Mouse (Mus musculus) cerebellum, adult 2 months (tissue): Measurements from ENCODE around the gene Epha7. TPM values are rescaled to one million over a fixed set of nuclear protein-coding genes. Genes with fewer than 3 reads are reported as not detected.
A peak's percentile ranks its signal among the peaks of the same experiment; 100 is the strongest.

Experiments
- DNase-seq, 2 experiments: peaks; one replicate each; pipeline ENCODE4 v3.0.0; 2021
- H3K27ac ChIP-seq: fragments of 200-500 bp; 2 replicates; pipeline ENCODE4 v1.5.1; 2012; ENCODE audit warnings: low read length, control low read depth, inconsistent platforms; ENCODE audit not compliant: insufficient read depth
- H3K27me3 ChIP-seq: fragments of 200-500 bp; 2 replicates; pipeline ENCODE4 v1.6.1; 2012; ENCODE audit warnings: inconsistent platforms, mild to moderate bottlenecking, low read length, moderate library complexity; ENCODE audit not compliant: control insufficient read depth, insufficient read depth
- H3K4me1 ChIP-seq: fragments of 200-500 bp; 2 replicates; pipeline ENCODE4 v1.6.1; 2011; ENCODE audit warnings: low read length; ENCODE audit not compliant: control insufficient read depth, insufficient read depth
- H3K4me3 ChIP-seq: fragments of 200-500 bp; replicated peaks from 2 replicates; pipeline ENCODE3; 2011; ENCODE audit warnings: mild to moderate bottlenecking, low read depth, low read length, control low read depth; ENCODE audit not compliant: insufficient read depth
- CTCF ChIP-seq: fragments of 200-500 bp; IDR thresholded peaks from 2 replicates; pipeline ENCODE4 v1.5.1; 2011; ENCODE audit warnings: low read depth, mild to moderate bottlenecking, control low read depth, low read length, moderate library complexity, borderline replicate concordance; ENCODE audit not compliant: insufficient read depth
- POLR2A ChIP-seq: fragments of 200-500 bp; IDR thresholded peaks from 2 replicates; pipeline ENCODE4 v1.6.1; 2011; ENCODE audit warnings: low read length, control low read depth, borderline replicate concordance; ENCODE audit not compliant: insufficient read depth
- WGBS: fragments of 180-500 bp; shearing (Covaris S2); methylation state at CpG from one replicate; pipeline ENCODE4 v1.1.7; 2018; 5-methylcytosine and 5-hydroxymethylcytosine counted together
- polyA plus RNA-seq: library from polyadenylated mRNA; depleted of rRNA; stranded (reverse); fragments of >200 nt; gene quantifications from 2 replicates; pipeline ENCODE4 v1.2.3, GENCODE M21; 2012; rRNA removed

The Epha7 gene
- polyA plus RNA-seq: 12.4 and 12.7 TPM in 2 replicates

DNA sequence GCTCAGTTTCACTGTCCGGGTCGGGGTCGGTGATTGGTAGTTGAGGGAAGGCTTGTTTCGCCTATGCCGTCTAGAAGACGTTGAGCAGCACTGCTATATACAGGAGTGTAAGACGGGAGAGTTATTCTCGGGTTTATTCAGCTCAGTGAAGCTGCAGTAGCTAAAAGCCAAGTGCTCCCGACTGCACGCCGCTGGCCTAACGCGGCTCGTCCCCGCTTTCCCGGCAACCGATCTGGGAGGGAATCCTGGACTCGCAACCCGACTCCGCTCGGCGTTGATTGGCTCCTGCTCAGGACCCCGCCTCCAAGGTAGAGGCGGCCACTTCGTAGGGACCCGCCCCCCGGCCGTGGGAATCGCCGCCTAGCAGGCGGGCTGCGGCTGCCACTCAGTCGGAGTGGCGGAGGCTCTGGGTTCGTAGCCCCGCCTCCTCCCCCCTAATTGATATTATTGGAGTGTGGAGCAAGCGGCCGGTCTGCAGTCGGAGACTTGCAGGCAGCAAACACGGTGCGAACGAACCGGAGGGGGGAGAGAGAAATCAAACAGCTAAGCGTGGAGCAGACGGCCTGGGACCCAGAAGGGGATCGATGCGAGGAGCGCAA, at the start of gene Epha7:
Epha7 (plus strand) TSS at position 441 of the 599 bp plus-strand sequence.
- TF ChIP-seq POLR2A (peak; percentile 94), CTCF (no peak)
- under 1% methylated on average over 48 of the region's 48 CpGs for WGBS
- Histone ChIP-seq H3K4me3 (peak within 1 kb of the TSS; percentile 70), H3K4me1 (no peaks in the 10 kb centered on the region; the same call in 1 of the 2 replicates), H3K27me3 (no peaks in the 10 kb centered on the region), H3K27ac (peak within 1 kb of the TSS; percentile 3; the same call in 1 of the 2 replicates)
- peak; percentile 96 to 98 for DNase-seq

DNA sequence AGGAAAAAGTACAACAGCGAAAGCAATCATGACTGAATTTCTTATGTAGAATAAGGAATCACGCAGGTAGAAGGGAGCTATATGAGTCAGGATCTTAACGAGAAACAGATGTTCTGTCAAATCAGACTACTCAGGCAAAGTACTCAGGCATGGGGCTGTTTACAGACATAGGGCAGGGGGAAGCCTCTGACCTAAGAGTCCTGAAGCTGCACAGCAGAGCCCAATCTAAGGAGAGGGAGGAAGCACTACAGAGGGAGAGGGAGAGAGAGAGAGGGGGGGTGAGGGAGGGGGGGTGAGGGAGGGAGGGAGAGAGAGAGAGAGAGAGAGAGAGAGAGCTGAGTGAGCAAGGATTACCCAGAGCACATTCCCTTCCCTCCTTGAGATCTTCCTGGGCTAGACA, 29.0 kb upstream of the Epha7 start:
- WGBS: 58% methylated on average over 3 of the region's 3 CpGs
- no peak for DNase-seq

DNA sequence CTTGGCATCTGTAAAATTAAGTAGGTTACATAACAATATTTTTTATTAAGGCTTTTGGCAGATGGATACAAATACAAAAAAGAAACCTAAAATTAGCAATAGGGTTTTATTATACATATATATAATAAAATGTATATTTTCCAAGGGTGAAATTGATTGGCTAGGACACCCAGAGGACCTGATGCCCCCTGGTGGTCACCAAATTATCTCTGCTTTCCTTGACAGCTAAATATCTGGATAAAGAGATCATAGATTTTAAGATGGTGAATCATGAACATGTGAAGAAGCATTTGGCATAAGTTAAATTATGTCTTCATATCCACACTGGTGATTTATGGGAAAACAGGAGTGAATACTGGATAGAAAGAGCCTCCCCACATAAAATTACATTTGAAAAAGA, 4.1 kb upstream of the Epha7 start:
- TF ChIP-seq POLR2A: no peak
- TF ChIP-seq CTCF: peak; percentile 15; the same call in 1 of the 2 replicates
- H3K27me3 ChIP-seq: no peaks in the 10 kb centered on the region
- DNase-seq: peak in 1 of 2 experiments; percentile 30
- no peaks in the 10 kb centered on the region for H3K4me1 ChIP-seq
- H3K27ac ChIP-seq: no peak overlapping the region
- H3K4me3 ChIP-seq: no peak overlapping the region

More for the DNA sequence above, 29.0 kb upstream of the Epha7 start:
- Histone ChIP-seq H3K27ac (no peak overlapping the region), H3K4me3 (no peak overlapping the region), H3K4me1 (no peaks in the 10 kb centered on the region), H3K27me3 (no peaks in the 10 kb centered on the region)
- TF ChIP-seq CTCF (no peak), POLR2A (no peak)

DNA sequence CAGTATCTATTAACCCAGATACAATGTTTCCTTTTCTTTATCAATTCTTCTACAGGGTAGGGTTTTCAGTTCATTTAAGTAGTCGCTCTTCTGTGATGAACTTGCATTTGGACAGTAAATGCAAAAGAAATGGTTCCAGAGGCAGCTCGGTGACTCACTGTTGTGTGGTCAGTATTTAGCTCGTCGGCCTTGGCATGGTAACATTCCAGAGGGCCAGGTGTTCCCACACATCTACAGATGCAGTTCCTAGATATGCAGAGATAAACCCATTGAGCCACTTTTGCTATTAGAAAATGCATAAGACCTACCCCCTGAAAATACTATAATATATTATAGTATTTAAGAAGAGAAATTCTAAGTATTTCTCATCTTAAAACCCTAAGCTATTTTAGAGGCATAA, 3.2 kb upstream of the Epha7 start:
- Histone ChIP-seq H3K4me1 (no peaks in the 10 kb centered on the region), H3K4me3 (no peak overlapping the region), H3K27me3 (no peaks in the 10 kb centered on the region), H3K27ac (no peak overlapping the region)
- 81% methylated on average over 4 of the region's 4 CpGs for WGBS
- TF ChIP-seq CTCF (no peak), POLR2A (no peak)
- DNase-seq: no peak

DNA sequence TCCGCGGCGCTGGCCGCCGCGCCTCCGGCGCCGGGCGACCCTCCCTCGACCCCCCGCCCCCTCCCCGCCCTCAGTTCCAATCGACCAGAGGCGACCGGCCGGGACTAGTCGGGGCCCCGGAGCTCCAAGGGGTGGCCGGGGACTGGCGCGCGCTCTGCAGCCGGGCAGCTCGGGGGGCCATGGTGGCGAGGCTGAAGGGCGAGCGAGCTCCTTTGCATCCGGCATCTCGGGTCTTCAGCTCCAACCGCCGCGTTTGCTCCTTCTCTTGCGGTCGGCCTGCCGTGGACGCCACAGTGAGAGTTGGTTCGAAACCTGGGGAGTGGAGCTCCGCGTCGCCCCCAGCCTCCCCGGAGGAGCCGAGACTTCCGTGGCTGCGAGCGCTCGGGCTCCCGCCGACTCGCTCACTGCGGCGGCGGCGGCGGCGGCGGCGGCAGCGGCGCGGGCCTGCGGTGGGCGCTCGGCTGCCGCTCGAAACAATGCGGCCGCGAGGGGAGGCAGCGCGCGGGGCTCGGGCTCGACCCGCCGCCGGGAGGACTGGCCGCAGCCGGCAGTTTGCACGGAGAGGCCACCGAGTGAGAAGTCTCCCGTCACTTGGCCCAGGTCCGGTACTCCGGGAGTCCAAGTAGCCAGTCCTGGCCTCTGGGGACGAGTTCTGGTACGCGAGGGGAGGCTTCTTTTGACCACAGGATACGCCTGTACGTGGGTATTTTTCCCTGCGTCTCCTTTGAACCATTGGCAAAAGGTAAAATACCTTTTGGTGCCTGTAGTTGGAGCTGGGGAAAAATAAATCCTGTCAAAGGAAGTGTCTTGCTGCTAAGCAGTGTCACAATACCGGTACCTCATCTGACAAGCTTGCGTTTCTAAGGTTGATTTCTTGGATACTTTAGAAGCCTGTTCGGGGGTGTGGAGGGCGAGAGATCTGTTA, 882 bp downstream of the Epha7 start:
- TF ChIP-seq CTCF (no peak), POLR2A (no peak)
- Histone ChIP-seq H3K4me3 (peak overlapping the region; percentile 70), H3K27ac (peak overlapping the region; percentile 3; the same call in 1 of the 2 replicates), H3K27me3 (no peaks in the 10 kb centered on the region), H3K4me1 (no peaks in the 10 kb centered on the region; the same call in 1 of the 2 replicates)
- under 1% methylated on average over 94 of the region's 94 CpGs for WGBS
- DNase-seq: peak; percentile 71 to 76

DNA sequence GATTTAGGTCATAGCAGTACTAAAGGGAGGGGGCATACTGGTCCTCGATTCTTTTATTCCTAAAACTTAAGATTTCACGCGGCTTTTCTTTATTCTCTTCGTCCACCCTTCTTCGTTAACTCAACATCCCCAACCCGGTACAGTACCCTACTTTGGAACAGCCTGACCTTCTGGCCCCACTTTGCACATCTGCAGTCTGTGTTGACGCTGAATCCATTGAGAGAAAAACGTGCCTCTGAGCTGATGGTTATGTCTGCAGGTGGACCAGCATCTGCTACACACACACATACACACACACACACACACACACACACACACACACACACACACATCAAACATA, 1.5 kb downstream of the Epha7 start:
- TF ChIP-seq CTCF (no peak), POLR2A (no peak)
- Histone ChIP-seq H3K27ac (peak overlapping the region; percentile 70; the same call in 1 of the 2 replicates), H3K4me1 (no peaks in the 10 kb centered on the region; the same call in 1 of the 2 replicates), H3K27me3 (no peaks in the 10 kb centered on the region), H3K4me3 (peak overlapping the region; percentile 70)
- DNase-seq: no peak
- WGBS: under 1% methylated on average over 8 of the region's 8 CpGs

DNA sequence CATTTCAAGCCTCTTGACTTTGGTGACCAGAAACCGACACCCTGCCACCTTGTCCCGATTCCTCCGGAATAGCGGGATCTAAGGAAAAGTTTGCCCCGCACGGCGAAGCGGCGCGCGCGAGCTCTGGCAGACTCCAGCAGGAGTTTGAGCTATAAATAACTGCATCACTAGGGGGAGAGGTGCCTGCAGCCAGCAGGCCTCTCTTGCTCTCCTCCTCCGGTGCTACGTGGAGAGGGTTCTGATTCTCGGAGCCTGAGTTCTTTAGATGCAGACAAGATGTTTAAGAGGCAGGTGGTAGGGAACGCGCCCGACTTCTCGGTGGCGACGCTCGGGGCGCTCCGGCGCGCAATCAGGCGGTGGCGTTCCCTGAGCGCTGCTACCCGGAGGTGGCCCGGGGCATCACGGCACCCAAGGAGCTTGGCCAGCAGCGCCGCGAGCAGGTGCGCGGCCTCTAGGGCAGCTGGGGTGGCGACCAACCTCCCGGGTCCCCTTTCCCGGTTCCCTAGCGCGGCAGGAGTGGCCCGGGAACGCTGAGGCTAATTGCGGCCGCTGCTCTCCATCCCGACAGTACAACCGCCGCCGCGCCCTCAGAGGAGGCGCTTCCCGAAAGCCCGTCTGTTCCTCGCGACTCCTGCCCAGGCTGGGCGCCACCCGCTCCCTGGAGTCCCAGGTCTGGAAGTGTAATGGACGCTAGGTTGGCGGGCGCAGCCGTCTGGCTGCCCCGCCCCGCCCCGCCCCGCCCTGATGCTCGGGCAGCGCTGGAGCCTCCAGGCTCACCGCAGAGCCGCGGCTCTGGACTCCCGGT, 2.1 kb downstream of the Epha7 start:
- H3K4me3 ChIP-seq: peak overlapping the region; percentile 70
- WGBS: under 1% methylated on average over 72 of the region's 72 CpGs
- H3K4me1 ChIP-seq: no peaks in the 10 kb centered on the region; the same call in 1 of the 2 replicates
- peak; percentile 84 to 85 for DNase-seq
- H3K27ac ChIP-seq: peak overlapping the region; percentile 70
- H3K27me3 ChIP-seq: no peaks in the 10 kb centered on the region
- TF ChIP-seq CTCF (no peak), POLR2A (0 out of 2 replicates have a peak, but pooled peaks have one; percentile 35)
